Mouse (Mus musculus) thymus, adult 2 months (tissue): ENCODE measurements around the gene Sgcg. TPM values are rescaled to one million over a fixed set of nuclear protein-coding genes. Genes with fewer than 3 reads are reported as not detected.

Source experiments
- DNase-seq: peaks from one replicate; pipeline ENCODE4 v3.0.0; 2021
- H3K27ac ChIP-seq: fragments of 200-500 bp; 2 replicates; pipeline ENCODE4 v1.5.1; 2012; ENCODE audit warnings: low read length, control low read depth; ENCODE audit not compliant: control insufficient read depth, insufficient read depth
- H3K27me3 ChIP-seq: fragments of 200-500 bp; 2 replicates; pipeline ENCODE4 v1.6.1; 2012; ENCODE audit warnings: mild to moderate bottlenecking, low read length, moderate library complexity, mixed read lengths; ENCODE audit not compliant: control insufficient read depth, insufficient read depth
- H3K36me3 ChIP-seq: fragments of 200-500 bp; 2 replicates; pipeline ENCODE4 v1.6.1; 2012; ENCODE audit warnings: mild to moderate bottlenecking, low read length, moderate library complexity; ENCODE audit not compliant: control insufficient read depth, insufficient read depth
- H3K4me1 ChIP-seq: fragments of 200-500 bp; replicated peaks from 2 replicates; pipeline ENCODE4 v1.6.1; 2012; ENCODE audit warnings: low read length; ENCODE audit not compliant: control insufficient read depth, insufficient read depth
- H3K4me3 ChIP-seq: fragments of 200-500 bp; 2 replicates; pipeline ENCODE4 v1.5.1; 2012; ENCODE audit warnings: mild to moderate bottlenecking, low read length, control low read depth, moderate library complexity; ENCODE audit not compliant: control insufficient read depth, insufficient read depth
- CTCF ChIP-seq: fragments of 200-500 bp; IDR thresholded peaks from 2 replicates; pipeline ENCODE4 v1.5.1; 2012; ENCODE audit warnings: mild to moderate bottlenecking, control low read depth, low read length, moderate library complexity, borderline replicate concordance; ENCODE audit not compliant: control insufficient read depth, poor library complexity, insufficient read depth; ENCODE audit errors: extremely low read depth
- POLR2A ChIP-seq: fragments of 200-500 bp; IDR thresholded peaks from 2 replicates; pipeline ENCODE4 v1.6.1; 2012; ENCODE audit warnings: mild to moderate bottlenecking, low read length, control low read depth, moderate library complexity; ENCODE audit not compliant: control insufficient read depth, poor library complexity, insufficient read depth; ENCODE audit errors: extremely low read depth
- WGBS: fragments of 180-500 bp; shearing (Covaris S2); methylation state at CpG from one replicate; pipeline ENCODE4 v1.1.7; 2018; 5-methylcytosine and 5-hydroxymethylcytosine counted together
- polyA plus RNA-seq: library from polyadenylated mRNA; depleted of rRNA; stranded (reverse); fragments of >200 nt; gene quantifications from 2 replicates; pipeline ENCODE4 v1.2.3, GENCODE M21; 2012

Gene Sgcg
- polyA plus RNA-seq, 1 experiment: 3.3 TPM

GRCm38 (mm10) chr14:61293884-61294737 lies 35.8 kb upstream of the Sgcg start:
- Histone ChIP-seq H3K36me3 (no peaks in the 10 kb centered on the region), H3K4me1 (no peaks in the 10 kb centered on the region), H3K4me3 (no peak overlapping the region), H3K27me3 (no peaks in the 10 kb centered on the region), H3K27ac (no peak overlapping the region)
- TF ChIP-seq CTCF: no peak; the same call in 1 of the 2 replicates
- DNase-seq: peak; percentile 71
- WGBS: 51% methylated on average over 16 of the region's 16 CpGs

GRCm38 (mm10) chr14:61290664-61291063 lies 32.4 kb upstream of the Sgcg start:
- Histone ChIP-seq H3K36me3 (no peaks in the 10 kb centered on the region), H3K27ac (no peak overlapping the region), H3K27me3 (no peaks in the 10 kb centered on the region), H3K4me3 (no peak overlapping the region), H3K4me1 (peaks cover 4% of the 10 kb centered on the region)
- 74% methylated on average over 3 of the region's 3 CpGs for WGBS
- no peak for DNase-seq
- TF ChIP-seq POLR2A (no peak), CTCF (no peak)

- 8% methylated on average over 19 of the region's 19 CpGs for WGBS
- 0 out of 2 replicates have a peak overlapping the region, but pooled peaks have one; percentile 7 for H3K4me3 ChIP-seq
Observed at GRCm38 (mm10) chr14:61288606-61289286, 30.5 kb upstream of the Sgcg start.

DNA sequence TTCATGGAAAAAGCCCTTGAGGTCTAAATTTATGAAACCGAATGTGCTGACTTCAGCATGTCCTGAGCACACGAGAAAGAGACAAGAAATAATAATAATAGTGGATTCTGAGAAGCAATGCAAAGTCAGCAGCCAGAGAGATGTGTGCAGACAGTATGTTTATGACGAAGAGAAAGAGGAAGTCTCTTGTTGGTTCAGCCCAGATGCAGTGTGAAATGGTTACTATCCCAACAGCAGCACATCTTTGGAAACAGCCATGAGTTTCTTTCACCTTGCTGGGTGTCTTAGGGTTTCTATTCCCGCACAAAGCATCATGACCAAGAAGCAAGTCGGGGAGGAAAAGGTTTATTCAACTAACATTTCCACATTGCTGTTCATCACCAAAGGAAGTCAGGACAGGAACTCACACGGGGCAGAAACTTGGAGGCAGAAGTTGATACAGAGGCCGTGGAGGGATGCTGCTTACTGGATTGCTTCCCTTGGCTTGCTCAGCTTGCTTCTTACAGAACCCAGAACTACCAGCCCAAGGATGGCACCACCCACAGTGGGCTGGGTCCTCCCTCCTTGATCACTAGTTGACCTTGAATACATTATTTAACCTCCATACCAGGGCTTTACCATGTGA lies 20.5 kb upstream of the Sgcg start:
- Histone ChIP-seq H3K27me3 (no peaks in the 10 kb centered on the region; the same call in 1 of the 2 replicates), H3K4me1 (no peaks in the 10 kb centered on the region), H3K4me3 (no peak overlapping the region), H3K36me3 (no peaks in the 10 kb centered on the region), H3K27ac (no peak overlapping the region)
- 73% methylated on average over 7 of the region's 7 CpGs for WGBS
- TF ChIP-seq POLR2A (no peak), CTCF (no peak)
- no peak for DNase-seq

More at GRCm38 (mm10) chr14:61288606-61289286, 30.5 kb upstream of the Sgcg start:
- peaks cover 4% of the 10 kb centered on the region for H3K4me1 ChIP-seq
- no peaks in the 10 kb centered on the region for H3K27me3 ChIP-seq
- TF ChIP-seq CTCF: no peak
- TF ChIP-seq POLR2A: no peak
- H3K36me3 ChIP-seq: no peaks in the 10 kb centered on the region
- peak; percentile 3 for DNase-seq
- H3K27ac ChIP-seq: no peak overlapping the region

GRCm38 (mm10) chr14:61277285-61277684 lies 19.0 kb upstream of the Sgcg start:
- peak; percentile 64 for DNase-seq
- peak; percentile 69; the same call in 1 of the 2 replicates for TF ChIP-seq CTCF
- TF ChIP-seq POLR2A: 0 out of 2 replicates have a peak, but pooled peaks have one; percentile 15
- 41% methylated on average over 1 of the region's 1 CpGs for WGBS

More at GRCm38 (mm10) chr14:61277285-61277684, 19.0 kb upstream of the Sgcg start:
- Histone ChIP-seq H3K27ac (no peak overlapping the region), H3K4me1 (no peaks in the 10 kb centered on the region), H3K36me3 (no peaks in the 10 kb centered on the region), H3K27me3 (no peaks in the 10 kb centered on the region; the same call in 1 of the 2 replicates), H3K4me3 (no peak overlapping the region)
